Mouse (Mus musculus) liver, embryonic 14.5 days (tissue): ENCODE data around the gene Leng9. TPM values are rescaled to one million over a fixed set of nuclear protein-coding genes. Genes with fewer than 3 reads are reported as not detected.

Experiments
- ATAC-seq: fragments of 200-750 bp; cut with Nextera tagmentation; 2 replicates; pipeline ENCODE4 v1.8.0; 2017; ENCODE audit warnings: moderate number of reproducible peaks, mild to moderate bottlenecking, moderate library complexity; ENCODE audit not compliant: insufficient read depth
- DNase-seq, 3 experiments: peaks; one replicate each; pipeline ENCODE4 v3.0.0-alpha.2; 2012 to 2013; ENCODE audit warnings: low read depth in 3 of 3, low spot score in 3 of 3
- H3K27ac ChIP-seq: fragments of 300-500 bp; sonication (generic); 2 replicates; pipeline ENCODE4 v1.5.1; 2014; ENCODE audit warnings: moderate library complexity, mild to moderate bottlenecking, control low read depth, inconsistent platforms
- H3K27me3 ChIP-seq: fragments of 300-500 bp; sonication (generic); 2 replicates; pipeline ENCODE4 v1.6.1; 2014; ENCODE audit warnings: mild to moderate bottlenecking, low read length, moderate library complexity; ENCODE audit not compliant: control insufficient read depth, insufficient read depth
- H3K36me3 ChIP-seq: fragments of 300-500 bp; sonication (generic); replicated peaks from 2 replicates; pipeline ENCODE4 v1.6.1; 2014; ENCODE audit warnings: low read depth; ENCODE audit not compliant: control insufficient read depth, insufficient read depth
- H3K4me1 ChIP-seq, 2 experiments: fragments of 200-500 bp in 1 of 2; fragments of 300-500 bp in 1 of 2; sonication (generic) in 1 of 2; replicated peaks; 2 replicates each; pipeline ENCODE4 v1.6.1; 2012 to 2014; ENCODE audit warnings: antibody characterized with exemption in 1 of 2, inconsistent platforms in 1 of 2, low read length in 1 of 2; ENCODE audit not compliant: control insufficient read depth in 2 of 2, insufficient read depth in 2 of 2
- H3K4me2 ChIP-seq: fragments of 300-500 bp; sonication (generic); 2 replicates; pipeline ENCODE4 v1.6.1; 2014; ENCODE audit warnings: low read depth, mild to moderate bottlenecking, control low read depth, moderate library complexity
- H3K4me3 ChIP-seq, 2 experiments: fragments of 200-500 bp in 1 of 2; fragments of 300-500 bp in 1 of 2; sonication (generic) in 1 of 2; 2 replicates each; pipeline ENCODE4 v1.5.1; 2012 to 2014; ENCODE audit warnings: low read depth in 2 of 2, low read length in 2 of 2, mild to moderate bottlenecking in 2 of 2, control low read depth in 1 of 2, inconsistent platforms in 1 of 2, moderate library complexity in 1 of 2; ENCODE audit not compliant: insufficient read depth in 1 of 2
- H3K9ac ChIP-seq: fragments of 300-500 bp; sonication (generic); replicated peaks from 2 replicates; pipeline ENCODE4 v1.6.1; 2014; ENCODE audit warnings: mild to moderate bottlenecking, control low read depth, moderate library complexity
- H3K9me3 ChIP-seq: fragments of 300-500 bp; sonication (generic); 2 replicates; pipeline ENCODE4 v1.6.1; 2016; ENCODE audit warnings: low read length, mixed read lengths; ENCODE audit not compliant: control insufficient read depth
- CTCF ChIP-seq: IDR thresholded peaks from 2 replicates; pipeline ENCODE4 v1.5.1; 2016; ENCODE audit warnings: antibody characterized with exemption, low read depth, control low read depth
- EP300 ChIP-seq: IDR thresholded peaks from 2 replicates; pipeline ENCODE4 v1.6.1; 2016; ENCODE audit warnings: antibody characterized with exemption, low read depth
- whole genome bisulfite sequencing: fragments of 180-500 bp; shearing (Covaris S2); extraction: QIAGEN DNeasy Blood & Tissue Kit; methylation state at CpG from one replicate; pipeline ENCODE4 v1.1.7; 2014; ENCODE audit not compliant: insufficient replicate concordance; 5-methylcytosine and 5-hydroxymethylcytosine counted together
- polyA plus RNA-seq, 2 experiments: library from polyadenylated mRNA; depleted of rRNA in 1 of 2; stranded (reverse) in 1 of 2; unstranded in 1 of 2; fragments of >200 nt; fragmentation: Nextera tagmentation in 1 of 2; extraction: Ambion mirVana in 1 of 2; gene quantifications; 2 replicates each; pipeline versions ENCODE4 v1.2.1 to v1.2.3; 2012 to 2014

Gene Leng9
- polyA plus RNA-seq, 2 experiments = 0.56 to 0.71 TPM

GRCm38 (mm10) chr7:4136404-4136770, 13.8 kb downstream of the Leng9 start:
- 2% methylated on average over 16 of the region's 16 CpGs for WGBS
- H3K9me3 ChIP-seq = no peaks in the 10 kb centered on the region
- DNase-seq (peak in 1 of 3 experiments; percentile 36), ATAC-seq (peak; percentile 17)
- H3K4me2 ChIP-seq = peak overlapping the region; percentile 95
- H3K27ac ChIP-seq = peak overlapping the region; percentile 84
- peaks cover 32% of the 10 kb centered on the region for H3K36me3 ChIP-seq
- peaks cover 6 to 8% of the 10 kb centered on the region in 2 experiments; a peak in 3 of 4 replicates for H3K4me1 ChIP-seq
- H3K4me3 ChIP-seq = peak overlapping the region; percentile 80 to 85
- peak overlapping the region; percentile 73 for H3K9ac ChIP-seq
- no peaks in the 10 kb centered on the region for H3K27me3 ChIP-seq
- no peak for TF ChIP-seq EP300
- TF ChIP-seq CTCF = no peak

- Histone ChIP-seq H3K4me3 (no peak overlapping the region), H3K27ac (no peak overlapping the region), H3K4me2 (no peak overlapping the region), H3K4me1 (peaks cover 6 to 8% of the 10 kb centered on the region in 2 experiments; a peak in 3 of 4 replicates), H3K9ac (no peak overlapping the region), H3K36me3 (peaks cover 18% of the 10 kb centered on the region), H3K27me3 (no peaks in the 10 kb centered on the region), H3K9me3 (no peaks in the 10 kb centered on the region)
- WGBS = 65% methylated on average over 5 of the region's 5 CpGs
- no peak for ATAC-seq
- TF ChIP-seq CTCF (no peak), EP300 (no peak)
- DNase-seq = no peak
Observed at GRCm38 (mm10) chr7:4134911-4135310, 15.3 kb downstream of the Leng9 start.

- Histone ChIP-seq H3K4me1 (peaks cover 4% of the 10 kb centered on the region in 2 experiments; a peak in 3 of 4 replicates), H3K27me3 (no peaks in the 10 kb centered on the region), H3K9me3 (no peaks in the 10 kb centered on the region), H3K9ac (no peak overlapping the region), H3K4me3 (no peak overlapping the region), H3K27ac (no peak overlapping the region), H3K36me3 (no peaks in the 10 kb centered on the region; the same call in 1 of the 2 replicates), H3K4me2 (no peak overlapping the region)
- ATAC-seq (no peak), DNase-seq (no peak)
- 65% methylated on average over 7 of the region's 7 CpGs for WGBS
- no peak for TF ChIP-seq EP300
- TF ChIP-seq CTCF = no peak
Observed at GRCm38 (mm10) chr7:4132998-4133397, 17.2 kb downstream of the Leng9 start.

GRCm38 (mm10) chr7:4132581-4132980, 17.6 kb downstream of the Leng9 start:
- H3K4me2 ChIP-seq = no peak overlapping the region
- no peaks in the 10 kb centered on the region for H3K36me3 ChIP-seq
- no peak for ATAC-seq

GRCm38 (mm10) chr7:4131964-4132363, 18.2 kb downstream of the Leng9 start:
- DNase-seq (no peak), ATAC-seq (no peak)
- H3K27ac ChIP-seq = no peak overlapping the region
- no peaks in the 10 kb centered on the region for H3K9me3 ChIP-seq
- H3K27me3 ChIP-seq = no peaks in the 10 kb centered on the region
- 74% methylated on average over 8 of the region's 8 CpGs for WGBS
- TF ChIP-seq EP300 (no peak), CTCF (no peak)
- H3K36me3 ChIP-seq = no peaks in the 10 kb centered on the region
- no peaks in the 10 kb centered on the region; a peak in 2 of 4 replicates for H3K4me1 ChIP-seq
- no peak overlapping the region for H3K4me2 ChIP-seq
- H3K4me3 ChIP-seq = no peak overlapping the region
- no peak overlapping the region for H3K9ac ChIP-seq

More at GRCm38 (mm10) chr7:4132581-4132980, 17.6 kb downstream of the Leng9 start:
- H3K9me3 ChIP-seq = no peaks in the 10 kb centered on the region
- no peak for DNase-seq
- no peaks in the 10 kb centered on the region for H3K27me3 ChIP-seq
- 82% methylated on average over 3 of the region's 3 CpGs for WGBS
- no peak overlapping the region for H3K4me3 ChIP-seq
- TF ChIP-seq CTCF (no peak), EP300 (no peak)
- H3K4me1 ChIP-seq = peaks cover 0 to under 1% of the 10 kb centered on the region in 2 experiments; a peak in 3 of 4 replicates
- H3K27ac ChIP-seq = no peak overlapping the region
- no peak overlapping the region for H3K9ac ChIP-seq
